Mouse (Mus musculus) ES-Bruce4 (cell line): ENCODE measurements at regions not wholly inside any gene's neighbourhood (a gene's known extent, or its start where the extent isn't known, plus 50 kb on each side); places are given as distances from the start of the nearest gene placed in this dataset.

Source experiments
- H3K27ac ChIP-seq: 2 replicates; pipeline ENCODE4 v1.5.1; 2012; ENCODE audit warnings: low read length, inconsistent platforms; ENCODE audit not compliant: insufficient read depth
- H3K27me3 ChIP-seq: 2 replicates; pipeline ENCODE4 v1.6.1; 2012; ENCODE audit warnings: mild to moderate bottlenecking, low read length, inconsistent platforms; ENCODE audit not compliant: control insufficient read depth, poor library complexity, insufficient read depth, severe bottlenecking
- H3K36me3 ChIP-seq: 2 replicates; pipeline ENCODE4 v1.6.1; 2012; ENCODE audit warnings: inconsistent platforms, mild to moderate bottlenecking, low read length, moderate library complexity; ENCODE audit not compliant: control insufficient read depth, poor library complexity, insufficient read depth, severe bottlenecking
- H3K4me1 ChIP-seq: one replicate; pipeline ENCODE4 v1.8.1; 2011; ENCODE audit warnings: low read length; ENCODE audit not compliant: control insufficient read depth, insufficient read depth
- H3K4me3 ChIP-seq: 2 replicates; pipeline ENCODE4 v1.5.1; 2011; ENCODE audit warnings: low read depth, mild to moderate bottlenecking, low read length
- H3K9ac ChIP-seq: 2 replicates; pipeline ENCODE4 v1.6.1; 2012; ENCODE audit warnings: low read depth, mild to moderate bottlenecking, inconsistent platforms; ENCODE audit not compliant: poor library complexity, severe bottlenecking
- H3K9me3 ChIP-seq: replicated peaks from 2 replicates; pipeline ENCODE4 v1.6.1; 2012; ENCODE audit warnings: mild to moderate bottlenecking, low read length, inconsistent platforms; ENCODE audit not compliant: control insufficient read depth, poor library complexity, insufficient read depth, severe bottlenecking
- CTCF ChIP-seq: IDR thresholded peaks from one replicate; pipeline ENCODE4 v1.8.1; 2011; ENCODE audit warnings: low read depth, low read length
- EP300 ChIP-seq: IDR thresholded peaks from 2 replicates; pipeline ENCODE4 v1.6.1; 2011; ENCODE audit warnings: low read depth, low read length; ENCODE audit not compliant: insufficient read depth
- POLR2A ChIP-seq: IDR thresholded peaks from one replicate; pipeline ENCODE4 v1.8.1; 2011; ENCODE audit warnings: low read length; ENCODE audit not compliant: insufficient read depth

DNA sequence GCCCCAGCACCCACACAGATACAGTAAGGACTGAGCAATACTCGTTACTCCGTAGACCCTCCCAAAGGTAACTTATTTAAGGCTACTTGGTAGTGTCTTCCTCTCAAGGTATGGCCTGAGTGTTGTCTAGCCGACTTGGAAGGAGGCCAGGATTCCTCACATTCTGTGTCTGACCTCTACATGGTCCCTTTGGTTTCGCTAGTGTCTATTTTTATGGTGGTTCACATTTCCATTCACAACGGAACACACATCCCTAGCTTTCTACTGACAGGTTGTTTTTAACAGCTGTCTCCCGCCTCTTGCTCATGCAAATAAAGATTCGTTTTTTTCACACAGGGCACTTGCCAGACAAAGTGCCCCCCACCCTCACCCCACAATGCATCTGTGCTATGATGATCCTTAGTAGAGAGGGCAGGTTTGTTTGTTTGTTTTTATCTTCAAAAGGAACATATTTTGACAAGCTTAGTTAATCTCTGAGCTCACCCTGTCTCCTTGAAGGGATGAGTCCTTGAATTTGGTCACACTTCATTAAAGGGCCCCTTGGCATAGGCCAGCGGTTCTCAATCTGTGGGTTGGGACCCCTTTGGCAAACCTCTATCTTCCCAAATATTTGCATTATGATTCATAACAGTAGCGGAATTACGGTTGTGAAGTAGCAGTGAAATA is 52.7 kb downstream of the Phlda1 start:
- 0 out of 2 replicates have a peak, but pooled peaks cover 3% of the 10 kb centered on the region for H3K9me3 ChIP-seq
- peaks cover 2% of the 10 kb centered on the region for H3K4me1 ChIP-seq
- no peak for TF ChIP-seq CTCF
- TF ChIP-seq EP300: no peak
- TF ChIP-seq POLR2A: no peak
- no peak overlapping the region for H3K27ac ChIP-seq
- H3K36me3 ChIP-seq: no peaks in the 10 kb centered on the region
- H3K4me3 ChIP-seq: no peak overlapping the region
- H3K9ac ChIP-seq: no peak overlapping the region
- H3K27me3 ChIP-seq: no peaks in the 10 kb centered on the region

DNA sequence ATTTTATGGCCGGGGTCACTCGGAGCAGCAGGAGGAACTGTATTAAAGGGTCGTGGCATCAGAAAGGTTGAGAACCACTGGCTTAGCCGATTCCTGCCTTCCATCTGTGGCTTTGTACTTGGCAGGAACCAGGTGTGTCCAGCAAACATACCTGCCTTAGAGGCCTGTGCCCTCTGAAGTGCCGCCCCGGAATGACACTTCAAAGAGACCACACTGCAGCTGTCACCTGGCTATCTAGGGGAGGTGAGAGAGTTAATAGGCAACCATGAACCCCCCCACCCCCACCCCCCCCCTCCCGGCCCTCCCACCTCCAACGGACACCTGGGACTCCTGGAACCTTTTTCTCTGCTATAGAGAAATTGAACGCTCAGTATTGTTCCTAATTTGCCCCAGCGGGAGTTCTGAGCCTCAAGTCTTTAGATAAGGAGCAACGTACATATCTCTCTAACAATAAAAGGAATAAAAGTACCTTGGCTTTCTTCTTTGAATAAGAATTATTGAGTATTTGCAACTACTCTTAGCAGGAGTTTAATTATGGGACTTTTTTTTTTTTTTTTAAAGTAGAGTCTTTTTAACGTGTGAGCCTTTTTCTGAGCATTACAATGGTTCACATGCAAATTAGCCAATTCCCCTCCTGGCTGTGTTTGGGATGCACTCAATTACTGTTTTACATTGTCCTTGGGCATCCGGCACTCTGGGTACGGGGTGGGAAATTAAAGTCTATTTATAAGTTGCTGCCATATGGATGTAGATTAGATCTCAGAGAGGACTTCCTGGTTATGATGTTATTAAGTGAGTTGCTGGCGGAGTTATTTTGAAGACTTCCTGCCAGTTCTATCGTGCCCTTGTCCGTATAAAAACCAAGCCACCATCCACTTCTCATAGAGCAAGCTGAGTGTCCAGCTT is 53.5 kb downstream of the Phlda1 start:
- no peak overlapping the region for H3K4me3 ChIP-seq
- H3K9me3 ChIP-seq: 0 out of 2 replicates have a peak, but pooled peaks cover 3% of the 10 kb centered on the region
- no peak overlapping the region for H3K9ac ChIP-seq
- H3K27me3 ChIP-seq: no peaks in the 10 kb centered on the region
- H3K27ac ChIP-seq: no peak overlapping the region
- H3K4me1 ChIP-seq: peaks cover 2% of the 10 kb centered on the region
- H3K36me3 ChIP-seq: no peaks in the 10 kb centered on the region
- no peak for TF ChIP-seq EP300
- TF ChIP-seq POLR2A: no peak
- TF ChIP-seq CTCF: no peak

DNA sequence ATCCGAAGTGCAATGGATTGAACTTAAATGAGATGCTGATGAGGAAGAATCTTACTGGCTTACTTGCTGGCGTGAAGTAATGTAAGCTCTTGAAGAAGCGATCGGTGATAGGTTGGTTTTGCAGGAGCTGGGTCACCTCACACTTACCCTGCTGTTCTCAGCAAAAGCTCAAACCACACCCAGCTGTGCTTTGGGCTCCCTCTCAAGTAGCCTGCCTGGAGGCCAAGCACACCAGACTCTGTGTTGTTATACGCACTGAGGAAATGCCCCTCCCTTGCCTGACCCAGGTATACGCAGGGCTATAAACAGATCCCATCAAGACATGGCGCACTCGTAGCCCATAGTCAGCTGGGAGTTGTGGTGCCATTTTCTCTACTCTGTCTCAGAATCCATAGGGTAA is 56.5 kb downstream of the Phlda1 start:
- H3K9me3 ChIP-seq: 0 out of 2 replicates have a peak, but pooled peaks cover 3% of the 10 kb centered on the region
- H3K9ac ChIP-seq: no peak overlapping the region
- H3K4me1 ChIP-seq: peaks cover 2% of the 10 kb centered on the region
- TF ChIP-seq EP300: peak; percentile 56; the same call in 1 of the 2 replicates
- no peak for TF ChIP-seq POLR2A
- H3K27me3 ChIP-seq: no peaks in the 10 kb centered on the region
- no peaks in the 10 kb centered on the region for H3K36me3 ChIP-seq
- no peak overlapping the region for H3K4me3 ChIP-seq
- no peak overlapping the region for H3K27ac ChIP-seq

DNA sequence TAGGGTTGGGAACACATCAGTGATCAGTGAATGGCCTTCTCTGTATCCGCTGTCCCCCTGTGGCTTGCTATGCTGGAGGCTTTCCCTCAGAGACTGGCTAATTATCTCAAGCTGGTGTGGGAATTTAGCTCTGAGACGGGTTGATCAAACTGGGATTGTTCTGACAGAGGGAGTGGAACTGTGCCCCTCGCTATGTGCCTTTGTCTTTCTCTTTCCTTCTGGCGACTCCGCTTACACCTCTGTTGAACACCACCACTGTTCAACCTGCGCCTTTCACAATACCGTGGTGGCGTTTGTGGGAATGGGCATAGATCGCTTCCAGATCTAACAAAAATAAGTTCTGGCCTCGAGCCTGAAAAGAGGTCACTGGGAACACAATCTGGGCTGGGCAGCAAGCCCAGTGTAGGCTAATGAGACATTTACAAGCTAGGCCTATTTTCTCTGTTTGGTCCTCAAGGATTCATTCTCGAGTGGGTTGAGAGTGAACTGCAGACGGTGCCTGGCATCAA is 60.8 kb downstream of the Phlda1 start:
- no peak overlapping the region for H3K9ac ChIP-seq
- H3K4me1 ChIP-seq: no peaks in the 10 kb centered on the region
- H3K36me3 ChIP-seq: no peaks in the 10 kb centered on the region
- H3K27ac ChIP-seq: no peak overlapping the region
- no peaks in the 10 kb centered on the region for H3K9me3 ChIP-seq
- TF ChIP-seq EP300 (no peak), CTCF (no peak), POLR2A (no peak)
- no peak overlapping the region for H3K4me3 ChIP-seq
- H3K27me3 ChIP-seq: no peaks in the 10 kb centered on the region

DNA sequence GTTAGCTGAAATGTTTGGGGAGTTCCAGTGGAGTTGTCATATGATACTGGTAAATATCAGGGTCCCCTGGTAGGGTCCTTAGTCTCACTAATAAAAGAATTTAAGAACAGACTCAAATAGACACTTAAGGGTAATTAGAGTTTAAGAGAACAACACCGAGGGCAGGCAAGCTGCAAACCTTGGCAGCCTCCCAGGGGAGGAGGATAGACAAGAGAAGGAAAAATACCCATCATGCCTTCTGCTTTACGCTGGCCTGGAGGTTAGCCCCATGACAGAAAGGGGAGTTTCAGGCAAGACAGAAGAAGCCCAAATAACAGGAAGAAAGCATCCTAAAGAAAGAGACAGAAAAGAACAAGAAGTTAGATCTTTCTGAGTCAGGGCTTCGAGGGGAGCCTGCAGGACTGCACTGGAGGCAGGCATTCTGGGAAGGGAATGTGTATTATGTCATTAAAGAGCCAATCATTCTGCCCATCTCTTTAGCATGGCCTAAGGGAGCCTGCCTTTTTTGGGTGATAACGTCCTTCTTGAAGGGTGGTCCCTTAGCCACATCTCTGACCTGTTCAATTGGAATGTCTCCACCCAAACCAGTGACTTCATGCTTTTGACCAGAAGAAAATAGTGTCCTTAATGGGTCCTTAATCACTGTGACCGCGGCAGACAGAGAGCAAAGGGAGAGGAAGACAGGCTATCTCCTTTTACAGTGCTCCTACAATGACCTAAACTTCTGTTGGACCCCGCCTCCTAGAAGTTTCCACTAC is 64.6 kb downstream of the Phlda1 start:
- Histone ChIP-seq H3K4me3 (no peak overlapping the region), H3K27ac (peak overlapping the region; percentile 86), H3K36me3 (no peaks in the 10 kb centered on the region), H3K9me3 (no peaks in the 10 kb centered on the region; the same call in 1 of the 2 replicates), H3K9ac (no peak overlapping the region), H3K27me3 (no peaks in the 10 kb centered on the region), H3K4me1 (peaks cover 4% of the 10 kb centered on the region)
- no peak for TF ChIP-seq EP300
- TF ChIP-seq CTCF: no peak
- TF ChIP-seq POLR2A: no peak
